ENCODE assay signal across 22 mouse cellular contexts in genomic region chr11:22756168-22756980, GRCm38 (mm10).
A peak's percentile ranks its signal among the peaks of the same experiment; 100 is the strongest.
DNase-seq lines count a peak whose midpoint lies in the region; TF ChIP-seq lines count a peak whose summit lies in the region.
"Had no signal": no experiment of that assay in that cellular context is flagged by ENCODE, and none has a peak within 500 bp of the region (broad histone marks: within the 10 kb centered on the region; RNA-seq: fewer than 3 reads in every experiment).

No protein-coding gene starts in this region.

- DNase-seq in layer of hippocampus, adult 2 months (ENCODE audit: low spot score in 2 of 2), result no peak
- DNase-seq in layer of hippocampus, adult 18-20 months (ENCODE audit: low spot score in 2 of 2), result no peak
- peak; percentile 25 for DNase-seq in CD4-positive helper T cell, adult 2 months (ENCODE audit: low read depth, low spot score)
- peak; percentile 17 for DNase-seq in brain, adult 2 months (ENCODE audit: low read depth, low spot score)
- DNase-seq in naive thymus-derived CD4-positive, alpha-beta T cell, adult 2 months (ENCODE audit: low read depth), result peak; percentile 43
- DNase-seq in left cerebral cortex, postnatal 10 days (ENCODE audit: extremely low spot score in 1 of 2, low spot score in 2 of 2), result no peak
- DNase-seq in left cerebral cortex, adult 8-10 months (ENCODE audit: low spot score in 2 of 2), result no peak
- no peak for DNase-seq in gastrocnemius, adult 2 months
- DNase-seq: cerebellum, adult 2 months; gastrocnemius, postnatal 10 days; kidney, adult 18-20 months; lung, adult 18-20 months; lung, postnatal 14 days; right cerebral cortex, adult 18-20 months; thymus, adult 2 months had no signal

- TF ChIP-seq CTCF in layer of hippocampus, adult 2 months (conservative IDR thresholded peaks at IDR 0.05), result no peak
- no peak for TF ChIP-seq CTCF in gastrocnemius, adult 2 months (IDR thresholded peaks at IDR 0.05)

- peak overlapping the region; percentile 68 for H3K27ac ChIP-seq in layer of hippocampus, adult 2 months
- no peak overlapping the region for H3K27ac ChIP-seq in gastrocnemius, adult 2 months
- H3K27ac ChIP-seq: forebrain, embryonic 13.5 days; heart, embryonic 15.5 days; kidney, postnatal 0 days; left cerebral cortex, adult 2 months; midbrain, embryonic 12.5 days; neural tube, embryonic 13.5 days had no signal

- no peak overlapping the region for H3K4me3 ChIP-seq in layer of hippocampus, adult 2 months
- no peak overlapping the region for H3K4me3 ChIP-seq in gastrocnemius, adult 2 months
- H3K4me3 ChIP-seq: erythroblast, embryonic 14.5 days; forebrain, embryonic 13.5 days; heart, embryonic 15.5 days; left cerebral cortex, adult 2 months; midbrain, embryonic 12.5 days; neural tube, embryonic 13.5 days had no signal

- intact Hi-C loops in left cerebral cortex, postnatal 10 days (cut with DNase I), result no loop called here
- intact Hi-C loops in gastrocnemius, adult 2 months (cut with DNase I), result no loop called here

Comparison
In these comparisons a context has a peak if more than half of its experiments do, and no peak if none do; other contexts are left out.
1. DNase-seq: peak in CD4-positive helper T cell, adult 2 months (single experiment), brain, adult 2 months (single experiment) and naive thymus-derived CD4-positive, alpha-beta T cell, adult 2 months (single experiment); none in layer of hippocampus, adult 2 months (0 of 2), layer of hippocampus, adult 18-20 months (0 of 2), left cerebral cortex, postnatal 10 days (0 of 2), left cerebral cortex, adult 8-10 months (0 of 2) and gastrocnemius, adult 2 months (single experiment).